Mouse (Mus musculus) thymus, postnatal 10 days (tissue): ENCODE data around the gene Prpf3.
"Not testable (repeated sequence)": the region's sequence is repeated elsewhere in the genome, so short reads cannot be mapped to it uniquely, and the experiment has no call there.

ENCODE experiments used
- DNase-seq, 2 experiments: peaks; one replicate each; pipeline ENCODE4 v3.0.0; 2021; ENCODE audit warnings: low spot score in 2 of 2

Gene Prpf3

DNA sequence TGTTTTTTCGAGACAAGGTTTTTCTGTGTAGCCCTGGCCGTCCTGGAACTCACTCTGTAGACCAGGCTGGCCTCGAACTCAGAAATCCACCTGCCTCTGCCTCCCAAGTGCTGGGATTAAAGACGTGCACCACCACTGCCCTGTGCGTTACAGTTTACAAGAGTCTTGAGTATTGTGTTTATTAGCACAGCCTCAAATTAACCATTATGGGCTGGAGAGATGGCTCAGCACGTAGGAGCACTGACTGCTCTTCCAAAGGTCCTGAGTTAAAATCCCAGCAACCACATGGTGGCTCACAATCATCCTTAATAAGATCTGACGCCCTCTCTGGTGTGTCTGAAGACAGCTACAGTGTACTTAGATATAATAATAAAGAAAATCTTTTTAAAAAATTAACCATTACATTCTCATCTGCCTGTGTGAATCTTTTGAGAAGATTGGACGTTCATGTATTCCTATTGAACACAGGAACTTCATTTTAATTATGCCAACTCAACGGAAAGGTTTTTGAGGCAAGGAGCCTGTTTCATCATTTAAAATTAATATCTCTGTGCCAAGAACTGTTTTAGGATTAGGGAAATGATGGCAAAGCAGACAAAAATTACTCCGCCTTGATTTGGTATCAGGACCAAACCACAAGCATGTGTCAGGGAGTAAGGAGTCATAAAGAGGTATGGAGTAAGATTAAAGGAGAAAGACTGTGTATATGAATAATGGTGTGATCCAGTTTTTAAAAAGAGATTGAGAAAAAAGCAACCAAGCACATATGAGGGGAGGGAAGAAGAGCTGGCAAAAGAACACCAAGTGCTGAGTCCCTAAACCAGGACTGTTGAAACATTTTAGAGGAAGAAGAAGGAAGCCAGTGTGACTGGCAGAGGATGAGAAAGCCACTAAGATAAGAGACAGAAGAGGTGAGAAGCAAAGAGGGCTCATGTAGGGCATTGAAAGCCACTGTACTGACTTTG lies 35.4 kb downstream of the Prpf3 start:
- no peak for DNase-seq

DNA sequence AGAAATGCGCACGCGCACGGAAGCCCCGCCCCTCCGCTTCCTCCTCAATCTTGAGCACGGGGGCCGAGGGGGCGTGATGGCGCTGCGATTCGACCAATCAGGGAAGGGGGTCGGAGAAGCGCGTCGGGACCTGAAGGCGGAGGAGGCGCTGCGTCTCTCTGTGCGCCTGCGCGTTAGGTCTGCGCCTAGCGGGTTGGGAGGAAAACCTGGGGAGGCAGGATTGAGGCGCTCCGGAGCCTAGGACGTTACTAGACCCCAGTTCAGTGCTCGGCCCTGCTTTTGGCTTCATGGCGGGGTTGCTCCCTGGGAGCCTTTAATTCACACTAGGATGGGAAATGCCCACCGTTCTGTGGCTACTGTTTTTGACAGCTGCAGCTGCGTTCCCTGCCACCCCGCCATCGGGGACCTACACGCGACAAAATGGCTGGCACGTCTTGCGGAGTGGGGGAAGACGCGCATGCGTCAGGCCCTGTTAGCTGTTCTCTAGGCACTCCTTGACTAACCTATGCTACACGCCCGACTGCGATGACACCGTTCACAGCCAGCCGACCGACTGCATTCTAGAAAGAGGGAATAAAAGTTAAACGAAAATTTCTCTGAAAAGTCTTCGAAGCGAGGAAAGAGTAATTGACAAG lies 36.2 kb downstream of the Prpf3 start:
- peak; percentile 100 for DNase-seq

DNA sequence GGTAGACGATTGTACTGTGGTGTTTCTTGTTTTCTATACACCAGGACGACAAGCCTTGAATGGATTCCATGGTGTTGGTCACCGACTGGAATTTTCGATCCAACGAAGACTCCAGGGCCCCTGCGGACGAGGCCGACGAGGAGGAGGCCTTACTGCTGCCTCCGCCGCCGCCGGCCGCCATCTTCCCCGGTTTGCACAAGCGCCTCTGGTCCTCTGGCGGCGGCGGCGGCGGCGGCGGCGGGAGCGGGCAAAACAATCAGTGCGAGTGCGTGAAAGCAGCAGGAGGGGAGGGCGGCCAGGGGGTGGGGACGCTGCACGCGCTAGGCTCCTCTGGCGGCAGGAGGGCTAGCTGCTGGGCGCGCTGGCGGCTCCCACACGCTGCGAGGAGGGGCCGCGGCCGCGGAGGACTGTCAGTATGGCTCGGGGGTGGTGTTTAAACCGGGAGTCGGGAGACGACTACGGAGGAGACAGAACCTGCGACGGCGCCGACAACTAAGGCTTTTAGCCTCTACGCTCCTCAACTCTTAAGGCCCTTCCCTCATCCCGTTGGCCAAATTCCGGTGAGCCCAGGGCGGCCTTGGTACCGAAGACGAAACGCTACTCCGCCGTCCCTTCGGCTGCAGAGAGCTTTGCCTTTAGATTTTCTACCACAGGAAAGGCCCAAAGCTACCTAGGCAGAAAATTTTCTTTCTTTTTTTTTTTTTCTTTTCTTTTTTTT lies 37.0 kb downstream of the Prpf3 start, which contains the start of gene Rprd2:
Rprd2 (minus strand) TSS at position 293 of the 718 bp plus-strand sequence.
- peak; percentile 57 to 62 for DNase-seq

DNA sequence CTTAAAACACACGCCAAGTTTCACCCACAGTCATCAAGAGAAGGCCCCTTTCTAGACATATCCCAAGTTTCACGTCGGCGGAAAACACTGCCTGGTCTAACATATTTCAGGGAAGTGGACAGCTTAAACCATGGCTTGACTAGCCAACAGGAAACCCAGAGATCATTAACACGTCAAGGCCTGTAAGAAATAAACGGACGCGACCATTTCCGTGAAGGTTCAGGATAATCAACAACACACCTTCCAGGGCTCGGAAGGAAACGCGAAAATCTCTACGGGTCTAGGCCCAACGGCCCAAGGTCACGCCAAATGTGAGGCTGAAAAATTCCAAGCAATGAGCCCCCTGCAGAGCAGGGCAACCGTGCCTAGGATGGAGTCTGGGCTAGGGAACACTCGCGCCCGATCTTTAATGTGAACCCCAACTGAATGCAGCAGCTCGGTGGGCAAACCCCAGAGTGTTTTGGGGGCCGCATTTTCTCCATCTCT lies 37.6 kb downstream of the Prpf3 start:
- DNase-seq = peak; percentile 28 to 31

DNA sequence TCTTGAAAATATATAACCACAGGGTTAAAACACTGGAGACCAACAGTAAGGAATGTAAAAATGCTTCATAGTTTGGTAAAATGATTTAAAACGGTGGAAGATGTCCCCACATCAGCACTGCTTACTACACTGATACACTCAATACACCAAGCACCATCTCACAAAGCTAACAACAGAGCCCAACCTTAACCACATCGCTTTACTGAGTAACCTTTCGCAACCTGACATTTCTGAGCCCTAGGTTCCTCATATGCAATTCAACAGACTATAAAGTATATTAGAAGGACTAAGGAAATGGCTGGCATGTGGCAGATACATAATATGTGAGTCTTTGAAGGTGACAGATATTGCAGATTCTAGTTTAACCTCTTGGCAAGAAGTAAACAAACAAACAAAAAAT lies 39.0 kb downstream of the Prpf3 start:
- no peak for DNase-seq

DNA sequence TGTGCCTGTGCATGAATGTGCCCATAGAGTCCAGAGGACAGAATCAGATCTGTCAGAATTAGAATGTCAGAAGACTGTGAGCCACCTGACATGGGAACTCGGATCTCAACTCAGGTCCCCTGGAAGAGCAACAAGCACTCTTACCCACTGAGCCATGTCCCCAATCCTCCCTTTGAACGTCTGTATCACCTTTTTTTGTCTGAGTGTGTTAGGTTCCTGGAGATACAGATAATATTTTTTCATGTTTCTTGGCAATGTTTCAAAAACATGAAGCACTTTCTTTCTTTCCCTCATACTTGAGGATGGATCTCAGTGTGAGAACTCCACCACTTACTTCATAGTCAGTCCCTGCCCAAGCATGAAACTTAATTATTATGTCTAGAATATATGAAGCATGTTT lies 47.3 kb downstream of the Prpf3 start:
- no peak for DNase-seq

DNA sequence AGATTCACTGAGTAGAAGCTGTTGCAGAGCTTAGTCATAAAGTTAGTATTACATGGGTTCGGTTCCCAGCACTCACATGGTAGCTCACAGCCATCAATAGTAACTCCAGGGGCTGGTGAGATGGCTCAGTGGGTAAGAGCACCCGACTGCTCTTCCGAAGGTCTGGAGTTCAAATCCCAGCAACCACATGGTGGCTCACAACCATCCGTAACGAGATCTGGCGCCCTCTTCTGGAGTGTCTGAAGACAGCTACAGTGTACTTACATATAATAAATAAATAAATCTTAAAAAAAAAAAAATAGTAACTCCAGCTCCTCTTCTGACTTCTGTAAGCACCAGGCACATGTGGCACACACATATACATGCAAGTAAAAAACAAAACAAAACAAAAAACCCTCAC lies 48.1 kb downstream of the Prpf3 start:
- not testable (repeated sequence) for DNase-seq

DNA sequence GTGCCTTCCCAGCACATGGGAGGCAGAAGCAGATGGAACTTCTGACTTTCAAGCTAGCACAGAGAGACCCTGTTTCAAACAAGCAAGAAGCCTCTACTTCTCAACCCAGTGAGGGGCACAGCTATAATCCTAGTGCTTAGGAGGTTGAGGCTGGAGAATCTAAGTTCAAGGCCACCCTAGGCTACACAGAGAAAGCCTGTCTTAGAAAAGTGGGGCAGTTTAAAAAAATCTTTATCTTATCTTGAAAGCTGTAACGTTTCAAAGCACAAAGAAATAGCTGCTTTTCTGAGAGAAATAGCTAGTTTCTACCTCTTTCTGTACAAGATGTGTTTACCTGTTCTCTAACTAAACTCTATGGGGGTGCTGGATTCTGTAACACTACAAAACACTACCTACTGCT lies 49.0 kb downstream of the Prpf3 start:
- DNase-seq = no peak

DNA sequence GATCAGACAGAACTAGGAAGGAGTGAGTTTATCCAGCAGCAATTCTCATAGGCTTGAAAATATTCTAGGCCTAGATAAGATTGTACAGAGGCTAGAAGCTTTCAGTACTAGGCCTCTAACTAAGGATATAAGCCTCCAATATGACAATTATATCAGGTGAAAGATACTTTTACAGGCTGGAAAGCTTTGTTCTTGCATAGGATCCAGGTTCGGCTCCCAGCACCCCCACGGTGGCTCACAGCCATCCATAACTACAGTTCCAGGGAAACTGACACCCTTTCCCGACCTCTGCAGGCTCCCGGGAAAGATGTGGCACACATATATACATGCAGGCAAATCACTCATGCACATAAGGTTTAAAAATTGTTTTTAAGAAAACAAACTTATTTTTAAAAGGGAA lies 51.8 kb downstream of the Prpf3 start:
- DNase-seq = no peak

DNA sequence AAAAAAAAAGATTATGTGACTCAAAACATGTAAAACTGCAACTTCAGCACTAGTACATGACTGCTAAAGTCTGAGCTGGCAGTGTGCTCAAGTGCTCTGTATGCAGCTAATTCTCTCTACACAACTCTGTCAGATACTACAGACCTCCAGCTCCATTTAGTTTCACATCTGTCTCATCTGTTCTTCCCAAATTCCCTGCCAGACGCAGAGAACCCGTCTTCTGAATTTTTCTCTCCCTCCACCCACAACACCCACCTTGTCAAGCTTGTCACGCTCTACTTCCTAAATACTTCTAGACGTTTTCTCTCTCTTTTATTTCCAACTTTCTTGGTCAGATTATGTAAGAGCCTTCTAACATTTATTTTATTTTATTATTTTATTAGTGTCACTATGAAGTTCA lies 56.9 kb downstream of the Prpf3 start:
- DNase-seq = no peak

DNA sequence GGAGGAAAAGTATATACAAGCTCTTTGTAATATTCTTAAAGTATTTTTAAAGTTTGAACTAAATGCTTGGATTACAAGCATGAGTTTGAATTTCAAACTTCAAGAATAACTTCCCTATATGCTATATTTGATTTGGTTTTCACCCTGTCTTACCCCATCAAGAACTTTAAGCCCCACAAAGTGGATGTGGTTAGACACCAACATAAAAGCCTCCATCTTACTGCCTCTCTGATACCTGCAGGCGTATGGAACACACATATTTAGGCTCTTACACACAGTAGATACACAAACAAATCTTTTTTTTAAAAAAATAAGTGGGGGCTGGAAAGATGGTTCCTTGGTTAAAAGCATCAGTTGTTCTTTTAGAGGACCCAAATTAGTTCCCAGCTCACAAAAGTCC lies 61.4 kb downstream of the Prpf3 start:
- no peak for DNase-seq

DNA sequence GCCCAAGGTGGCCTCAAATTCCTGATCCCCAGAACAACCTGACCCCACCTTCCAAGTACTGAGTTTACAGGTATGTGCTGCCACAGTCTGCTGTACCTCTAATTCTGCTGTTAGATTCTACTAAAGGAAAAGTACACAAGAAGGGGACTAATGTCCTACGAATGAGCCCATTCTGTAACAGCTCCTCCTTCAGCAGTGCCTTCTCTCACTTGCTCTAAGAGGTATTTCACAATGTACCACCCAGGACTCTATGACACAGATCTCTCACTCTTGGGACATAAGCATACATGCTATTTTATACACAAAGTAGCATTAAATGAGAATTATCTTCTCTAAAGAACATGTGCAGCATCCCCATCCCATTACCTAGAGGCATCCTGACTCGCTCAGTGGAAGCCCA lies 62.0 kb downstream of the Prpf3 start:
- DNase-seq = no peak

DNA sequence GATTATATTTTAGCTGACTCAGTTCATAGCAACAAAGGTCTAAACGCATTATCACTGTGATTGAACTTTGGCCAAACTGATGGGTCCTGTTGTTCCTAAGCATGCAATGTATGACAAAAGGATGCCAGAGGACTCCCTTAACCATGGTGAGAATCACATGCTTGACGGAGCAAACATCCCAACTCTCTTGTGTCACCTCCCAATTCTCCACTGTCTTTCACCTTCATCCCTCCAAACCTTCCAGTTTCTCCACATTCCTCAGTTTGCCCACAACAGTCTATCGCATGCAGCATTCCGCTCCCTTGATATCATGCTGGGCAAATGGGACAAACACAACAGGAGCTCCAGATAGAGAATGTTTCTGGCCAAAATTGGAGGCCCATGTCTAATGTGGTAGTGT lies 70.2 kb downstream of the Prpf3 start:
- no peak for DNase-seq
